Mouse (Mus musculus) heart, embryonic 16.5 days (tissue): ENCODE results near the gene Jdp2. TPM values are rescaled to one million over a fixed set of nuclear protein-coding genes. Genes with fewer than 3 reads are reported as not detected.
"Not testable (repeated sequence)": the region's sequence is repeated elsewhere in the genome, so short reads cannot be mapped to it uniquely, and the experiment has no call there.

Experiments used
- ATAC-seq: fragments of 200-750 bp; cut with Nextera tagmentation; replicated peaks from 2 replicates; pipeline ENCODE4 v1.8.0; 2017; ENCODE audit warnings: moderate number of reproducible peaks; ENCODE audit not compliant: insufficient read depth, low FRiP score; ENCODE audit errors: extremely low read depth
- H3K27ac ChIP-seq: fragments of 300-500 bp; sonication (generic); 2 replicates; pipeline ENCODE4 v1.5.1; 2014; ENCODE audit warnings: mild to moderate bottlenecking, low read length, control low read depth, moderate library complexity
- H3K27me3 ChIP-seq: fragments of 300-500 bp; sonication (generic); 2 replicates; pipeline ENCODE4 v1.6.1; 2014; ENCODE audit warnings: low read length, mixed read lengths; ENCODE audit not compliant: control insufficient read depth, insufficient read depth
- H3K36me3 ChIP-seq: fragments of 300-500 bp; sonication (generic); 2 replicates; pipeline ENCODE4 v1.6.1; 2014; ENCODE audit not compliant: control insufficient read depth, insufficient read depth
- H3K4me1 ChIP-seq: fragments of 300-500 bp; sonication (generic); 2 replicates; pipeline ENCODE4 v1.6.1; 2014; ENCODE audit warnings: low read length, mixed read lengths; ENCODE audit not compliant: control insufficient read depth, insufficient read depth
- H3K4me2 ChIP-seq: fragments of 300-500 bp; sonication (generic); 2 replicates; pipeline ENCODE4 v1.6.1; 2014; ENCODE audit warnings: low read depth, mild to moderate bottlenecking, control low read depth, low read length
- H3K4me3 ChIP-seq: fragments of 300-500 bp; sonication (generic); 2 replicates; pipeline ENCODE4 v1.5.1; 2014; ENCODE audit warnings: mild to moderate bottlenecking, control low read depth, low read length
- H3K9ac ChIP-seq: fragments of 300-500 bp; sonication (generic); 2 replicates; pipeline ENCODE4 v1.6.1; 2014; ENCODE audit warnings: low read length, control low read depth
- H3K9me3 ChIP-seq: fragments of 300-500 bp; sonication (generic); replicated peaks from 2 replicates; pipeline ENCODE4 v1.6.1; 2016; ENCODE audit warnings: low read length; ENCODE audit not compliant: control insufficient read depth
- WGBS: fragments of 180-500 bp; shearing (Covaris S2); extraction: QIAGEN DNeasy Blood & Tissue Kit; methylation state at CpG from one replicate; pipeline ENCODE4 v1.1.7; 2014; 5-methylcytosine and 5-hydroxymethylcytosine counted together
- polyA plus RNA-seq: library from polyadenylated mRNA; unstranded; fragments of >200 nt; fragmentation: Nextera tagmentation; extraction: Ambion mirVana; gene quantifications from 2 replicates; pipeline ENCODE4 v1.2.1, GENCODE M21; 2015

Gene Jdp2
- polyA plus RNA-seq, 1 experiment from 2014 or later = 0.37 TPM

DNA sequence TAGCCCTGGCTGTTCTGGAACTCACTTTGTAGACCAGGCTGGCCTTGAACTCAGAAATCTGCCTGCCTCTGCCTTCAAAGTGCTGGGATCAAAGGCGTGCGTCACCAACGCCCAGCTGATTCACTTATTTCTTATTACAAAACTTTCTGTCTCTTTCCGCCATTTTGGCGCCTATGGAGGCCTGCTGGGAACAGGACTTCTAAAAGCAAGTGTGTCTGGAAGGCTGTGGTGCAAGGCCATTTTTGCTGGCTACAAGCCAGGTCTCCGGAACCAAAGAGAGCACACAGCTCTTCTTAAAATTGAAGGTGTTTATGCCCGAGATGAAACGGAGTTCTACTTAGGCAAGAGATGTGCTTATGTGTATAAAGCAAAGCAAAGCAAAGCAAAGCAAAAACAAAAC, 63.4 kb downstream of the Jdp2 start:
- WGBS = 83% methylated on average over 8 of the region's 8 CpGs

DNA sequence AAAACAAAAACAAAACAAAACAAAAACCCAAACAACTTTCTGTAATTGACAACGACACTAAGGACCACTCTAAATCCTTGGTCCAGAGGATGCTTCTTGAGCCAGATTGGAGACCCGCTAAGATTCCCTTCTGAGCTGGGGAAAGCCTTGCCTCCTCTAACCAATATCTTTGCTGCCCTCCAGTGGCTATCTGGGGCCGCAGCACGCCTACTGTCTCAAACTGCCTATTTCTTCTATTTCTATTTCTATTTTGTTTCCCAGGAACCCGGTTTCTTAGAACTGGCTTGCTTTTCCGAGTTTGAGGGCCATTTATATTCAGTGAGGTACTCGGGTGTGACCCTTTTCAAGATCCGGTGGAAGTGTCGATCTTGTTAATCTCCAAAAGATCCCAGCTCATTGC, 64.1 kb downstream of the Jdp2 start:
- WGBS = 8% methylated on average over 9 of the region's 9 CpGs
- Histone ChIP-seq H3K4me1 (peaks cover 5% of the 10 kb centered on the region), H3K9ac (no peak overlapping the region), H3K9me3 (no peaks in the 10 kb centered on the region), H3K4me2 (no peak overlapping the region), H3K4me3 (no peak overlapping the region), H3K27me3 (no peaks in the 10 kb centered on the region), H3K36me3 (no peaks in the 10 kb centered on the region), H3K27ac (no peak overlapping the region)
- ATAC-seq = no peak

More for the DNA sequence above, 63.4 kb downstream of the Jdp2 start:
- not testable (repeated sequence) for H3K27ac ChIP-seq, H3K4me3 ChIP-seq, H3K9me3 ChIP-seq, H3K4me1 ChIP-seq, H3K9ac ChIP-seq, H3K27me3 ChIP-seq, ATAC-seq, H3K36me3 ChIP-seq, H3K4me2 ChIP-seq

DNA sequence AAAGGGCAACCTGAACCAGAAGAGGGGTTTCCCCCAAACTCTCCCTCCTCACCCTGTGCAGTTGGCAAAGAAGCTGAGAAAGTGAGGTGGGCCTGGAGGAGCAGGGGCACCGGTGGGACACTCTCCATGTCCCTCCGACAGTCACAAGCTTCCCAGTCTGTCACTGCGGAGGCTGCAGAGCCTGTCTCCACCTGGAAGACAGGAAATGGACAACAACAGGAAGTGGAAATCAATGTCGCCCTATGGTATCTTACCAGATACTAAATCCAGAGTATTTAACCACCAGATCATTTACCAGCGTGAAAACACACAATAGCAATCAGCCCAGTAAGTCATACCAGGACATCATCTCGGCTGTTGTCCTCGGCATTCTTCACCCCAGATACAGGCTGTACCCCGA, 67.3 kb downstream of the Jdp2 start:
- H3K27me3 ChIP-seq = no peaks in the 10 kb centered on the region
- H3K4me2 ChIP-seq = no peak overlapping the region
- WGBS = 82% methylated on average over 8 of the region's 8 CpGs
- H3K4me1 ChIP-seq = peaks cover 2% of the 10 kb centered on the region; the same call in 1 of the 2 replicates
- no peak for ATAC-seq
- H3K4me3 ChIP-seq = no peak overlapping the region
- no peak overlapping the region for H3K27ac ChIP-seq
- no peak overlapping the region for H3K9ac ChIP-seq
- no peaks in the 10 kb centered on the region for H3K36me3 ChIP-seq
- peaks cover 3% of the 10 kb centered on the region; the same call in 1 of the 2 replicates for H3K9me3 ChIP-seq

- Histone ChIP-seq H3K27ac (no peak overlapping the region), H3K4me1 (peaks cover 2% of the 10 kb centered on the region; the same call in 1 of the 2 replicates), H3K9ac (no peak overlapping the region), H3K4me3 (no peak overlapping the region), H3K36me3 (no peaks in the 10 kb centered on the region), H3K4me2 (no peak overlapping the region), H3K27me3 (no peaks in the 10 kb centered on the region), H3K9me3 (peaks cover 3% of the 10 kb centered on the region; the same call in 1 of the 2 replicates)
- ATAC-seq = no peak
- 90% methylated on average over 7 of the region's 7 CpGs for WGBS
Measured at GRCm38 (mm10) chr12:85667071-85667470, 68.2 kb downstream of the Jdp2 start.

- H3K27me3 ChIP-seq = no peaks in the 10 kb centered on the region
- H3K9me3 ChIP-seq = peaks cover 3% of the 10 kb centered on the region; the same call in 1 of the 2 replicates
- no peak overlapping the region for H3K27ac ChIP-seq
- no peak overlapping the region for H3K9ac ChIP-seq
- H3K4me2 ChIP-seq = no peak overlapping the region
- peaks cover 2% of the 10 kb centered on the region; the same call in 1 of the 2 replicates for H3K4me1 ChIP-seq
- 41% methylated on average over 3 of the region's 3 CpGs for WGBS
- no peak overlapping the region for H3K4me3 ChIP-seq
- no peaks in the 10 kb centered on the region for H3K36me3 ChIP-seq
- ATAC-seq = no peak
Measured at GRCm38 (mm10) chr12:85668696-85669095, 69.9 kb downstream of the Jdp2 start.

DNA sequence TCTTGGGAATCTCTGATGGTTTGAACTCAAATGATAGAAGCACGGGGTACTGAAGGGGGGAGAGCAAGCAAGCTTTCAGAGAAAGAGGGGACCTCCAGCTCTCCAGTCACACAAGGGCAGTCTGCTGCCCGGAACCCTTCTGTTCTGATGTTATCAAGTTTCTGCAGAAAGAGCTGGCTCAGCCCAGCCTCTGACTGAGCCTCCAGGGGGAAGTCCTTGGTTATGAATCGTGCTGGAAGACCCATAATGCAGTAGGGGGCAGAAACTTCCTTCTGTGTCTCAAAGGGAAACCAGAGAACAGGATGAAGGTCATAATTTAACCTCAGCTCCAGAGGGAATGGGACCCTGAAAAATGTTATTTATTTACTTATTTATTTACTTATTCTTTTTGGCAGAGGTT, 71.3 kb downstream of the Jdp2 start:
- no peak for ATAC-seq
- no peak overlapping the region for H3K4me2 ChIP-seq
- H3K4me1 ChIP-seq = peaks cover 2% of the 10 kb centered on the region; the same call in 1 of the 2 replicates
- no peaks in the 10 kb centered on the region for H3K36me3 ChIP-seq
- no peaks in the 10 kb centered on the region for H3K27me3 ChIP-seq
- H3K27ac ChIP-seq = no peak overlapping the region
- 48% methylated on average over 3 of the region's 3 CpGs for WGBS
- H3K4me3 ChIP-seq = no peak overlapping the region
- peaks cover 3% of the 10 kb centered on the region; the same call in 1 of the 2 replicates for H3K9me3 ChIP-seq
- no peak overlapping the region for H3K9ac ChIP-seq

DNA sequence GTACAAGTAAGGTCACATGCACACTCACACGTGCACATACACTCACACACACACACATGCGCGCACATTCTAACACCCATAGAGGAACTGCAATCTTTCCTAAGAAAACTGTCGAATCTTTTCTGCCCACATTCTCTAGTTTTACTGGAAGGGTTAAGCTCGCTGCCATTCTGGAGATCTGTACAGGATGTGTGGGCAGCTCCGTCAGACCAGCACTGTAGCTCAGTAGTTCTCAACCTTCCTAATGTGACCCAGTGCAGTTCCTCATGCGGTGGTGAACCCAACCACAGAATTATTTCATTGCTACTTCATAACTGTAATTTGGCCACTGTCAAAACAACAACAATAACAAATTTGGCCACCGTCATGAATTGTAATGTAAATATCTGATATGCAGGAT, 75.1 kb downstream of the Jdp2 start:
- no peak for ATAC-seq
- 81% methylated on average over 8 of the region's 8 CpGs for WGBS
- Histone ChIP-seq H3K4me3 (no peak overlapping the region), H3K9ac (no peak overlapping the region), H3K27ac (no peak overlapping the region), H3K9me3 (peaks cover 5% of the 10 kb centered on the region; the same call in 1 of the 2 replicates), H3K4me2 (no peak overlapping the region), H3K4me1 (no peaks in the 10 kb centered on the region), H3K27me3 (no peaks in the 10 kb centered on the region), H3K36me3 (no peaks in the 10 kb centered on the region)

DNA sequence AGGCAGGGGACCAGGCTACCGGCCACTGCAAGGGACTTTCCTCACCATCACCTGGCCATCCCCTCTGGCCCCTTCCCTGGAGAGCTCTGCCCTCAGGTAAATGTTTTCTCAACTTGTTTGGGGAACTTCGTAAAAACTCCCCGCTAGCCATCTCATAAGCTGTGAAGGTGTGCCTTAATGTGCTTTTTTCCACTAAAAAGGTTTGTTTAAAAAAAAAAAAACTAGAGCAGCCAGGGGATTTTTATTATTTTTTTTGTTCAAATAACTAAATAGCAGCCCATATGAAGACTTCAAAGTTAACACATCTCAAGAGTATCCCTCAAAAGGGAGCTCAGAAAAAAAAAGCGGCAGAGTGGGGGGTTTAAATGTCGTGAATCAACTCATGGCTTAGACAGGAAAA, 80.3 kb downstream of the Jdp2 start:
- no peak overlapping the region for H3K4me2 ChIP-seq
- WGBS = 72% methylated on average over 5 of the region's 5 CpGs
- H3K27ac ChIP-seq = no peak overlapping the region
- peaks cover 2% of the 10 kb centered on the region; the same call in 1 of the 2 replicates for H3K9me3 ChIP-seq
- no peaks in the 10 kb centered on the region for H3K4me1 ChIP-seq
- no peak for ATAC-seq
- no peaks in the 10 kb centered on the region for H3K27me3 ChIP-seq
- H3K4me3 ChIP-seq = no peak overlapping the region
- H3K9ac ChIP-seq = no peak overlapping the region
- no peaks in the 10 kb centered on the region for H3K36me3 ChIP-seq

DNA sequence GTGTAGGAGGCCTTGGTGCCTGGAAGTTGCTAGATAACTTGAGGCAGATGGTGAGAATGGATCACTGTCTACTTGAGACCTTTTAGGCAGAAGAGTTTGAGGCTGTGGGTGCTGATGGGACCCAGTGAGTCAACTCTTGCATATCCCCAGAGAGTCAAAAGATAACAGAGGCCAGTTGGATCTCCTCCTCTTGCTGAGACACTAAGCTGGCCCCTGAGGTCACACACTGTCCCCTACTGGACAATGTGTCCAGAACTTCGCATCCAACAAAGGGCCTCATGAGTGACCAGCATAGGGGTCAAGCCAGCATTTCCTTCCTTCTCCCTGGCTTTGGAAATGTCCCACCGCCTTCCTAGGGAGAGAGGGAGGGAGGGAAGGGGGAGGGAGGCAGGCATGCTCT, 81.0 kb downstream of the Jdp2 start:
- Histone ChIP-seq H3K9ac (no peak overlapping the region), H3K4me3 (no peak overlapping the region), H3K4me1 (peaks cover 3% of the 10 kb centered on the region; the same call in 1 of the 2 replicates), H3K27ac (no peak overlapping the region), H3K27me3 (no peaks in the 10 kb centered on the region), H3K9me3 (peaks cover 2% of the 10 kb centered on the region; the same call in 1 of the 2 replicates), H3K4me2 (no peak overlapping the region), H3K36me3 (no peaks in the 10 kb centered on the region)
- ATAC-seq = no peak
- WGBS = 59% methylated on average over 1 of the region's 2 CpGs
